Mouse (Mus musculus): ENCODE measurements around the gene Cdkn2c. TPM values are rescaled to one million over a fixed set of nuclear protein-coding genes. Genes with fewer than 3 reads are reported as not detected.

Gene Cdkn2c
- polyA plus RNA-seq, 1 experiment from 2014 or later = 13.5 TPM

Other genes with a start within 250 kb of the Cdkn2c start
- 46.5 and 49.2 TPM in 2 replicates for gene Rnf11, start 182.5 kb downstream of the Cdkn2c start, polyA plus RNA-seq (2015; fragmentation: Nextera tagmentation; extraction: Ambion mirVana)
- gene 4930522H14Rik, start 135.9 kb downstream of the Cdkn2c start, polyA plus RNA-seq (2015; fragmentation: Nextera tagmentation; extraction: Ambion mirVana) = not detected in 2 replicates
- gene Faf1, start 9.4 kb upstream of the Cdkn2c start, polyA plus RNA-seq (2015; fragmentation: Nextera tagmentation; extraction: Ambion mirVana) = 28.0 and 30.4 TPM in 2 replicates